Mouse (Mus musculus): Measurements from ENCODE around the gene Pde4c. TPM values are rescaled to one million over a fixed set of nuclear protein-coding genes. Genes with fewer than 3 reads are reported as not detected.

Gene Pde4c
- polyA plus RNA-seq, 1 experiment from 2014 or later = 0.21 TPM

DNA sequence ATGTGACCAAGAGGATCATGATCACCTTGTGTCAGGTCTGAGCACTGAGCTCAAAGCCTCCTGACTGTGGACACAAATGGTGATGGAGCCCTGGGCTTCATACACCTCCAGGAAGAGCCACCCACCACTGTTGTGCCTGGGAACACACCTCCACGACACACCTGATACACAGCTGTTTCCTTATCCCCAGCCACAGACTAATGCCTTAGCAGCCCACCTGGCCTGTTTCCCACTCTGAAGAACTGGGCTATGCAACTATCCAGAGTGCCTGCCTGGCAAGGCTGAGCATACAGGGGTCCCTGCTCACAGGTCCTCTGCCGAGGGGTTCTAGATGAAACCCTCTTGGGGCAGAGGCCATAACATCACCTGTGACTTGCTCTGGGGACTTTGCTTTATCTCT lies 70.7 kb downstream of the Pde4c start:
- no peak overlapping the region for H3K9ac ChIP-seq
- no peak for ATAC-seq
- no peak overlapping the region for H3K4me2 ChIP-seq (replicated peaks)
- peaks cover 9% of the 10 kb centered on the region; the same call in 1 of the 2 replicates for H3K27me3 ChIP-seq (replicated peaks)
- no peak overlapping the region for H3K4me3 ChIP-seq (replicated peaks)
- H3K9me3 ChIP-seq = no peaks in the 10 kb centered on the region
- H3K27ac ChIP-seq = no peak overlapping the region
- no peaks in the 10 kb centered on the region for H3K36me3 ChIP-seq
- peaks cover 46% of the 10 kb centered on the region for H3K4me1 ChIP-seq (replicated peaks)
- WGBS = 84% methylated on average over 2 of the region's 2 CpGs

DNA sequence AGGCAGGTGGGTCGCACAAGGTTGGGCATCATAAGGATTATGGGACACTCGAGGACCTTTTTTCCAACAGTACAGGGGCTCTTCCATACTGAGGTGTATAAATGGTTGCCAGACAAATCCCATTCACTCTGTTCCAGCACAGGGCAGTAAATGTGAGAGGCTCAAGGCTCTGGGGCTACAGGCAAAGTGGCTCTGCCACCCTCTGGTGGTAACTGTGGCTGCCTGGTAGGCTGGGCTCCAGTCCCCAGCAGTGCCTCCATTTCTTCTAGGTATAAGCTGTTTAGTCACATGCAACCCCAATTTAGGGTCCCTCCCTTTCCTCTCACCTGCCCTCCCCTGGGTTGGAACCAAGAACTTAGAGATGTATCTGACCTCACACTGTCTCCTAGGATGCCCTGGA lies 71.8 kb downstream of the Pde4c start:
- H3K4me1 ChIP-seq (replicated peaks) = peaks cover 46% of the 10 kb centered on the region
- ATAC-seq = no peak
- 93% methylated on average over 2 of the region's 2 CpGs for WGBS

DNA sequence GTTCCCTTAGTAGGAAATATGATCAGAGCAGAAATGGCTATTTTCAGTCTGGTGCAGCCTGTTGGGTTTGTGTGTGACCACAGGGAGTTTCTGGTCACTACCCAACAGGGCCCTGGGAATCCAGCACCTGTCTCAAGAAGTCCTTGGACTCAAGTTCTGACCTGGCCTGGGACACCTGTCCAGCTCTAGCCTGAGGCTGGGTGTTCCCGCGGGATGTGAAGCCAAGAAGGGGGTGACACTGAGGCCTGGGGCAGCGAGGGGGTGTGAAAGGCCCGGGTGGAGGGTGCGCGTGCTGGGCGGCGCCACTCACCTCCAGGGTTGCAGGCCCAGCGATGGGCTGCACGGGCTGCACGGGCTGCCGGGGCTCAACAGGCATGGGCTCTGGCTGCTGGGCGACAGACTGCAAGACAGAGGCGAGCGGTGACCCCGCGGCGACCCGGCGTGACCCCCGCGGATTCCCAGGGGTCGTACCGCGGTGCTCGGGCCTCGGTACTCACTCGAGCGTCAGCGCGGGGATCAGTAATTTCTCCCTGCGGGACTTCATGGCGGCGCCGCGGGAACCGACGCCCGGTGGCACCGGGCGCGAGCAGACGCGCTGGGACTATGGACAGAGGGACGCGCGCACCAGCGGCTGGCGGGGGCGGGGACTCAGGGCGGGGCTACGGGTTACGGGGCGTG lies 73.0 kb downstream of the Pde4c start:
- 2% methylated on average over 54 of the region's 54 CpGs for WGBS

More for the DNA sequence above, 71.8 kb downstream of the Pde4c start:
- Histone ChIP-seq H3K4me2 (replicated peaks) (peak overlapping the region; percentile 88; the same call in 1 of the 2 replicates), H3K27ac (peak overlapping the region; percentile 8; the same call in 1 of the 2 replicates), H3K36me3 (no peaks in the 10 kb centered on the region), H3K9me3 (no peaks in the 10 kb centered on the region), H3K9ac (no peak overlapping the region), H3K27me3 (replicated peaks) (peaks cover 13% of the 10 kb centered on the region; the same call in 1 of the 2 replicates), H3K4me3 (replicated peaks) (no peak overlapping the region)

DNA sequence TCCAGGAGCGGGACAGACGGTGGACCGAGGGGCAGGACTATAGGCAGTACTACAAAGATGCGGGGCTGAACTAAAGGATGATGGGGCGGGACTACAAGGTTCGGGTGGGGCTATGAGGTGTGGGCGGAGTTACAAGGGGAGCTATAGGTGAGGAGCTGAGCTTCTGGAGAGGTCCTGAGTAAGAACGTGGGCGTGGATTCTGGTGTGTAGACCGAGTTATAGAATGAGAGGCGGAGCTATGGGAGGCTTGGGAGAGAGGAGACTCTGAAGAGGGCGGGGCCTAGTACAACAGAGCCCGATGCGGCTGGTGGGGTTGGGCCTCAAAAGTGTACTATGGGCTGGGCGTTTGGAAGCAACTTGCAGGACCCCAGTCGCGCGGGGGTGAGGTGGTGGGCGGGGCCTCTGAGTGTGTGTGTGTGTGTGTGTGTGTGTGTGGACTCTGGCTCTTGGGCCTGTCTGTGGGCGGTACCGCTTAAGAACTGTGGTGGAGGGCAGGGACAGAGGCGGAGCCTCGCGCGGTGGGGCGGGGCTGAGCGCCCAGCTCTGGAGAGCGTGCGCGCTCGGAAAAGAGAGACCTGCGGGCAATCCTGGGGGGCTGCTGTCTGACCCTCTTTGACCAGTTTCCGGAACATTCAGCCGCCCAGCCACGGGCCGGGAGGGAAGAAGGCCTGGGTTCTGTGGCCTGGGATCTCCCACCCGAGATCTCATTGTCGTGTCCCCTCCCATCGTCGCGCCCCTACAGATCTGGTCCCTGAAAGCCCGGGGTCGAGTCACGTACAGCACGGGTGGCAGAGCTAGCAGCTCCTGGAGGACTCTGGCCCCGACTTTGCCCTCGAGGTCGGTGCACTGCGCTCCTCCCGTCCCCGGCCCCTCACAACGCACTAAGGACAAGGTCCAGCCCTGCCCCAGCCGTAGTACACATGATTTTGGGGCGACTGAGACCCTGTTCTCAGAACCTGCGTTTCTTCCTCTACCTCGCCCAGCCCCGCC lies 73.9 kb downstream of the Pde4c start:
- peak; percentile 86 for ATAC-seq
- no peaks in the 10 kb centered on the region for H3K9me3 ChIP-seq
- H3K9ac ChIP-seq = peak overlapping the region; percentile 70
- peaks cover 24% of the 10 kb centered on the region; the same call in 1 of the 2 replicates for H3K27me3 ChIP-seq (replicated peaks)
- H3K4me2 ChIP-seq (replicated peaks) = peak overlapping the region; percentile 88
- peak overlapping the region; percentile 83 for H3K27ac ChIP-seq
- no peaks in the 10 kb centered on the region for H3K36me3 ChIP-seq
- H3K4me3 ChIP-seq (replicated peaks) = peak overlapping the region; percentile 57
- under 1% methylated on average over 55 of the region's 57 CpGs for WGBS
- H3K4me1 ChIP-seq (replicated peaks) = peaks cover 29% of the 10 kb centered on the region

More for the DNA sequence above, 73.0 kb downstream of the Pde4c start:
- H3K27me3 ChIP-seq (replicated peaks) = peaks cover 17% of the 10 kb centered on the region; the same call in 1 of the 2 replicates
- H3K27ac ChIP-seq = peak overlapping the region; percentile 25
- peaks cover 35% of the 10 kb centered on the region for H3K4me1 ChIP-seq (replicated peaks)
- H3K9me3 ChIP-seq = no peaks in the 10 kb centered on the region
- peak overlapping the region; percentile 88 for H3K4me2 ChIP-seq (replicated peaks)
- ATAC-seq = peak; percentile 1; the same call in 1 of the 2 replicates
- peak overlapping the region; percentile 70 for H3K9ac ChIP-seq
- no peaks in the 10 kb centered on the region for H3K36me3 ChIP-seq
- H3K4me3 ChIP-seq (replicated peaks) = peak overlapping the region; percentile 57

DNA sequence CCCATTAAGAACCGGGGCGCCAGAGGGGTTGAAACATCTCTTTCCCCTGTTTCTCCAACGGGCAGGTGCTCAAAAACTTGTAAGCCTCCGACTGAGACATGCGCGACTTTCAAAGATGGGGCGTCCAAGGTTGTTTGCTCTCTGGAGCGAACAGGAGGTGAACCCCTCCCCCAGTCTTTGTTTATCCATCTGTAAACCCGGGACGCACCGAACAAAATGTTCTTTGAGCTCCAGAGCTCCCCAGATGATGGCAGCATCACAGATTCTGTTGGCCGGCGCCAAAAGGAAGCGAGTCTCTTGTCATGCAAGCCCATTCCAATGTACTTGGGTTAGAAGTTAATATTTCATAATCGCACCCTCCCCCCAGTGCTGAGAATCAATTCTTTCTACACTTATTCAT lies 74.8 kb downstream of the Pde4c start:
- no peak for ATAC-seq
- H3K9ac ChIP-seq = peak overlapping the region; percentile 45; the same call in 1 of the 2 replicates
- 10% methylated on average over 15 of the region's 15 CpGs for WGBS
- H3K4me2 ChIP-seq (replicated peaks) = peak overlapping the region; percentile 88
- no peaks in the 10 kb centered on the region for H3K36me3 ChIP-seq
- peak overlapping the region; percentile 83 for H3K27ac ChIP-seq
- H3K9me3 ChIP-seq = no peaks in the 10 kb centered on the region
- peaks cover 25% of the 10 kb centered on the region; the same call in 1 of the 2 replicates for H3K27me3 ChIP-seq (replicated peaks)
- peaks cover 20% of the 10 kb centered on the region for H3K4me1 ChIP-seq (replicated peaks)
- H3K4me3 ChIP-seq (replicated peaks) = peak overlapping the region; percentile 57

DNA sequence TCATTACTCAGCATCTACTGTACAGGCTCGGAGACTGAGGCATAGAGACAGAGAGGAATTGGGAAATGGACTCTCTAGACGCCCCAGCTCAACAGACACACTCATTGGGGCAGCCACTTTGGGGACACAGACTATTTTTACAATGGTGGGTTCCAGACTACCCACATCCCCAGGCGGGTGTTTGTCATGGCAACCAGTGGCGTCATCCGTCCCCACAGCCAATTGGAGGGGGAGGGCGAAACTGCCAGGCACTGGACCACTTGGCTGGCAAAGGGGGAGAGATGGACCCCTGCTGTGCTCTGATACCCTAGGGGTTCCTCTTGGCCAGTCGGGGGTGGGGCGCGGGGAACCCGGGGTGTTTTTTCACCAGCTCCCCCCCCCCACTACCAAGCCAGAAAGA lies 77.1 kb downstream of the Pde4c start:
- ATAC-seq = no peak
- Histone ChIP-seq H3K4me1 (replicated peaks) (peaks cover 30% of the 10 kb centered on the region), H3K27ac (no peak overlapping the region), H3K4me2 (replicated peaks) (no peak overlapping the region), H3K36me3 (no peaks in the 10 kb centered on the region), H3K9ac (no peak overlapping the region), H3K9me3 (no peaks in the 10 kb centered on the region), H3K4me3 (replicated peaks) (no peak overlapping the region), H3K27me3 (replicated peaks) (peaks cover 32% of the 10 kb centered on the region)
- WGBS = 61% methylated on average over 10 of the region's 10 CpGs

Other genes starting within 250 kb of the Pde4c start
- gene Klhl26, start 246.8 kb upstream of the Pde4c start, polyA plus RNA-seq (2015; fragmentation: Nextera tagmentation; extraction: Ambion mirVana) = 18.7 and 20.8 TPM in 2 replicates
- 3.2 and 4.2 TPM in 2 replicates for gene Tmem59l, start 236.4 kb upstream of the Pde4c start, polyA plus RNA-seq (2015; fragmentation: Nextera tagmentation; extraction: Ambion mirVana)
- 0.95 and 1.2 TPM in 2 replicates for gene Crlf1, start 230.6 kb upstream of the Pde4c start, polyA plus RNA-seq (2015; fragmentation: Nextera tagmentation; extraction: Ambion mirVana)
- gene Rex1bd, start 217.0 kb upstream of the Pde4c start, polyA plus RNA-seq (2015; fragmentation: Nextera tagmentation; extraction: Ambion mirVana) = 121 and 132 TPM in 2 replicates
- 957 and 992 TPM in 2 replicates for gene Uba52, start 212.9 kb upstream of the Pde4c start, polyA plus RNA-seq (2015; fragmentation: Nextera tagmentation; extraction: Ambion mirVana)
- 277 and 331 TPM in 2 replicates for gene Fkbp8, start 196.0 kb upstream of the Pde4c start, polyA plus RNA-seq (2015; fragmentation: Nextera tagmentation; extraction: Ambion mirVana)
- 60.5 and 65.8 TPM in 2 replicates for gene Kxd1, start 195.8 kb upstream of the Pde4c start, polyA plus RNA-seq (2015; fragmentation: Nextera tagmentation; extraction: Ambion mirVana)
- gene Ell, start 184.3 kb upstream of the Pde4c start, polyA plus RNA-seq (2015; fragmentation: Nextera tagmentation; extraction: Ambion mirVana) = 15.9 TPM in 2 replicates
- 123 and 130 TPM in 2 replicates for gene Isyna1, start 129.3 kb upstream of the Pde4c start, polyA plus RNA-seq (2015; fragmentation: Nextera tagmentation; extraction: Ambion mirVana)
- 86.9 and 91.7 TPM in 2 replicates for gene Ssbp4, start 114.8 kb upstream of the Pde4c start, polyA plus RNA-seq (2015; fragmentation: Nextera tagmentation; extraction: Ambion mirVana)
- 2.4 and 2.5 TPM in 2 replicates for gene Lrrc25, start 107.6 kb upstream of the Pde4c start, polyA plus RNA-seq (2015; fragmentation: Nextera tagmentation; extraction: Ambion mirVana)
- 2.3 and 2.9 TPM in 2 replicates for gene Gdf15, start 91.3 kb upstream of the Pde4c start, polyA plus RNA-seq (2015; fragmentation: Nextera tagmentation; extraction: Ambion mirVana)
- gene Pgpep1, start 63.3 kb upstream of the Pde4c start, polyA plus RNA-seq (2015; fragmentation: Nextera tagmentation; extraction: Ambion mirVana) = 58.0 and 74.2 TPM in 2 replicates
- gene Lsm4, start 50.5 kb upstream of the Pde4c start, polyA plus RNA-seq (2015; fragmentation: Nextera tagmentation; extraction: Ambion mirVana) = 286 and 323 TPM in 2 replicates
- gene Jund, start 24.8 kb upstream of the Pde4c start, polyA plus RNA-seq (2015; fragmentation: Nextera tagmentation; extraction: Ambion mirVana) = 83.7 and 88.8 TPM in 2 replicates
- gene Iqcn, start 20.3 kb upstream of the Pde4c start, polyA plus RNA-seq (2015; fragmentation: Nextera tagmentation; extraction: Ambion mirVana) = not detected in 2 replicates
- 2.1 and 2.5 TPM in 2 replicates for gene Gm3336, start 5.2 kb upstream of the Pde4c start, polyA plus RNA-seq (2015; fragmentation: Nextera tagmentation; extraction: Ambion mirVana)
- 24.0 and 26.0 TPM in 2 replicates for gene Rab3a, start 31.0 kb downstream of the Pde4c start, polyA plus RNA-seq (2015; fragmentation: Nextera tagmentation; extraction: Ambion mirVana)
- gene Mpv17l2, start 37.2 kb downstream of the Pde4c start, polyA plus RNA-seq (2015; fragmentation: Nextera tagmentation; extraction: Ambion mirVana) = 59.1 and 72.6 TPM in 2 replicates
- gene Pik3r2, start 53.0 kb downstream of the Pde4c start, polyA plus RNA-seq (2015; fragmentation: Nextera tagmentation; extraction: Ambion mirVana) = 53.1 and 55.3 TPM in 2 replicates
- 13.2 and 16.8 TPM in 2 replicates for gene Mast3, start 81.3 kb downstream of the Pde4c start, polyA plus RNA-seq (2015; fragmentation: Nextera tagmentation; extraction: Ambion mirVana)
- 0.29 and 0.40 TPM in 2 replicates for gene Il12rb1, start 84.7 kb downstream of the Pde4c start, polyA plus RNA-seq (2015; fragmentation: Nextera tagmentation; extraction: Ambion mirVana)
- gene Arrdc2, start 116.0 kb downstream of the Pde4c start, polyA plus RNA-seq (2015; fragmentation: Nextera tagmentation; extraction: Ambion mirVana) = 7.5 TPM in 2 replicates
- gene Kcnn1, start 139.5 kb downstream of the Pde4c start, polyA plus RNA-seq (2015; fragmentation: Nextera tagmentation; extraction: Ambion mirVana) = 2.0 TPM in 2 replicates
- 89.4 and 90.7 TPM in 2 replicates for gene Ccdc124, start 150.2 kb downstream of the Pde4c start, polyA plus RNA-seq (2015; fragmentation: Nextera tagmentation; extraction: Ambion mirVana)
- 0.34 and 0.40 TPM in 2 replicates for gene Slc5a5, start 169.0 kb downstream of the Pde4c start, polyA plus RNA-seq (2015; fragmentation: Nextera tagmentation; extraction: Ambion mirVana)
- 4,170 and 4,400 TPM in 2 replicates for gene Rpl18a, start 173.7 kb downstream of the Pde4c start, polyA plus RNA-seq (2015; fragmentation: Nextera tagmentation; extraction: Ambion mirVana)
- gene Map1s, start 182.2 kb downstream of the Pde4c start, polyA plus RNA-seq (2015; fragmentation: Nextera tagmentation; extraction: Ambion mirVana) = 36.7 and 38.6 TPM in 2 replicates

Data from intestine, embryonic 15.5 days (tissue).